Mouse (Mus musculus): ENCODE results near the gene Gm11596.
"Not testable (repeated sequence)": the region's sequence is repeated elsewhere in the genome, so short reads cannot be mapped to it uniquely, and the experiment has no call there.

Gene Gm11596

DNA sequence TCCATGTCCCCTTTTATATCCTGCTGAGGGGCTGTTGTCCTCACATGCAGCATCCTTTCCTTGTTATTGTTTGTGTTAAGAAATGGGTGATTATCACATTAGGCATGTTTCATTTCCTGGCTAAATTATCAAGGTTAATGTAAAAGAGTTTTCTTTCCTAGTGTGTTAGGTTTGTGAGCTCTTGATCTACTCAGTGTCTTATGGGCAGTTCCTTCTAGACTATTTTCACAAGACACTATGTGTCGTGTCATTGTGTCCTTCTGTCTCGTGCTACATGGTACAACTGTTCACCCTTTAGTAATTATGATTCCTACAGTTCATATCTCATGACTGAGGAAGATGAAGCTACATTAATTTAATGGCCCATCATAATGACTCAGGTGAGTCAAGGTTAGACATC lies at the start of gene Gm11596:
Gene Gm11596 (minus strand): TSS at position 101 of the 400 bp plus-strand sequence.
- no peak for DNase-seq (ENCODE audit: low read depth, low spot score)

DNA sequence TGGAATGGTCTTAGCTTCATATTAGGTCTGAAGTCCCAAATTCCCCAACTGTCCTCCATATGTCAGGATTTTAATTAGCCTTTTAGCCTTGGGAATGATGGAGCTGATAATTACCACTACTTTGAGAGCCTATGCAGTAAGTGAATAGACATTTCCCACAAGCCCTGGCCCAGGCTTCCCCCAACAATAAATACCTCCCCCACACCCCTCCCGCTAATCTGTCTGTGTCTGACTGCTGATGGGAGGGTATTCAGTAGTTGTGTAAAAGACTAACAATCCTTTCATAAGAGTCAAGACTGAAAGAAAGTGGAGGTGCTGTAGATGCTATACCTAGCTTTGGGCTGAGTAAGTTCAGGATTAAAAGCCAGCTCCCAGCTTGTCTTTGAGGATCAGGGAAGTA lies 48.9 kb upstream of the Gm11596 start:
- DNase-seq (ENCODE audit: low read depth, low spot score) = no peak

DNA sequence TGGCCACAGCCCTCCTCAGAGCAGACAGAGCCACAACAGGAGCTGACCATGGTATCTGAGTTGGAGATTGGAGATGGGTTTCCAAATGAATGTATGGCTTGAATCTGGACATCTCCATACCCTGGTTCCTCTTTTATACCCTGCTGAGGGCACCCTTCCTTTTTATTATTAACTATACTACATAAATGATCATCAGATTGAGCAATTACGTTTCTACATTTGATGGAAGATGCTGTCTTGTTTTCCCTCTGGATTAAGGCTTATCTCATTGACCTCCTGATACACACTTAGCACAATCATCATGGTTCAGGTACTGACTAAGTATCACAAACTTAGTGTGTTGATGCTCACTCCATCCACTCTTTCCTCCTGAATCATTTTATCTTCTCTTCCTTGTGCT lies 44.7 kb upstream of the Gm11596 start, which contains the start of gene 2300003K06Rik:
Gene 2300003K06Rik (minus strand): TSS at position 101 of the 400 bp plus-strand sequence.
- DNase-seq (ENCODE audit: low read depth, low spot score) = no peak

DNA sequence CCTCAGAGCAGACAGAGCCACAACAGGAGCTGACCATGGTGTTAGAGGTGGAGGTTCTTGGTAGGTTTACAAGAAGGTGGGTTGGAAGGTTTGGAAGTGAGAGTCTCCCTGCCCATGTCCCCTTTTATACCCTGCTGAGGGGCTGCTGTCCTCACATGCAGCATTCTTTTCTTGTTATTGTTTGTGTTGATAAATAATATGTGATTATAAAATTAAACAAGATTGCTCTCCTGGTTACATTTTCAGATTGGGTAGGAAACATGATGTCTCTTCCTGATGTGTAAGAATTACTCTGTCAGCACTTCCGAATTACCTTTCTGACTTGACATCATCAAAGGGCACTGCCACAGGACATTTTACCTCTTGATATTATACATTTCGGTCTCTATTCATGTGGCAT lies 22.3 kb upstream of the Gm11596 start, which contains the start of gene Gm11564:
Gene Gm11564 (minus strand): TSS at position 101 of the 400 bp plus-strand sequence.
- not testable (repeated sequence) for DNase-seq (ENCODE audit: low read depth, low spot score)

DNA sequence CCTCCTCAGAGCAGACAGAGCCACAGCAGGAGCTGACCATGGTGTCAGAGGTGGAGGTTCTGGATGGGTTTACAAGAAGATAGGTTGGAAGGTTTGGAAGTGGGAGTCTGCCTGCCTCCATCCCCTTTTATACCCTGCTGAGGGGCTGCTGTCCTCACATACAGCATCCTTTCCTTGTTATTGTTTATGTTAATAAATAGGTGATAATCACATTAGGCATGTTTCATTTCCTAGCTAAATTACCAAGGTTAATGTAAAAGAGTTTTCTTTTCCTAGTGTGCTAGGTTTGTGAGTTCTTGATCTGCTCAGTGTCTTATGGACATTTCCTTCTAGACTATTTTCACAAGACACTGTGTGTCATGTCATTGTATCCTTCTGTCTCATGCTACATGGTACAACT lies 16.5 kb upstream of the Gm11596 start, which contains the start of gene Krtap4-13:
Gene Krtap4-13 (minus strand): TSS at position 101 of the 400 bp plus-strand sequence.
- not testable (repeated sequence) for DNase-seq (ENCODE audit: low read depth, low spot score)

DNA sequence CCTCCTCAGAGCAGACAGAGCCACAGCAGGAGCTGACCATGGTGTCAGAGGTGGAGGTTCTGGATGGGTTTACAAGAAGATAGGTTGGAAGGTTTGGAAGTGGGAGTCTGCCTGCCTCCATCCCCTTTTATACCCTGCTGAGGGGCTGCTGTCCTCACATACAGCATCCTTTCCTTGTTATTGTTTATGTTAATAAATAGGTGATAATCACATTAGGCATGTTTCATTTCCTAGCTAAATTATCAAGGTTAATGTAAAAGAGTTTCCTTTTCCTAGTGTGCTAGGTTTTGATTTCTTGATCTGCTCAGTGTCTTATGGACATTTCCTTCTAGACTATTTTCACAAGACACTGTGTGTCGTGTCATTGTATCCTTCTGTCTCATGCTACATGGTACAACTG lies 11.1 kb upstream of the Gm11596 start, which contains the start of gene Gm11554:
Gene Gm11554 (minus strand): TSS at position 101 of the 400 bp plus-strand sequence.
- DNase-seq (ENCODE audit: low read depth, low spot score) = not testable (repeated sequence)

DNA sequence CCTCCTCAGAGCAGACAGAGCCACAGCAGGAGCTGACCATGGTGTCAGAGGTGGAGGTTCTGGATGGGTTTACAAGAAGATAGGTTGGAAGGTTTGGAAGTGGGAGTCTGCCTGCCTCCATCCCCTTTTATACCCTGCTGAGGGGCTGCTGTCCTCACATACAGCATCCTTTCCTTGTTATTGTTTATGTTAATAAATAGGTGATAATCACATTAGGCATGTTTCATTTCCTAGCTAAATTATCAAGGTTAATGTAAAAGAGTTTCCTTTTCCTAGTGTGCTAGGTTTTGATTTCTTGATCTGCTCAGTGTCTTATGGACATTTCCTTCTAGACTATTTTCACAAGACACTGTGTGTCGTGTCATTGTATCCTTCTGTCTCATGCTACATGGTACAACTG lies 5.6 kb upstream of the Gm11596 start, which contains the start of gene Gm11569:
Gene Gm11569 (minus strand): TSS at position 101 of the 400 bp plus-strand sequence.
- not testable (repeated sequence) for DNase-seq (ENCODE audit: low read depth, low spot score)

DNA sequence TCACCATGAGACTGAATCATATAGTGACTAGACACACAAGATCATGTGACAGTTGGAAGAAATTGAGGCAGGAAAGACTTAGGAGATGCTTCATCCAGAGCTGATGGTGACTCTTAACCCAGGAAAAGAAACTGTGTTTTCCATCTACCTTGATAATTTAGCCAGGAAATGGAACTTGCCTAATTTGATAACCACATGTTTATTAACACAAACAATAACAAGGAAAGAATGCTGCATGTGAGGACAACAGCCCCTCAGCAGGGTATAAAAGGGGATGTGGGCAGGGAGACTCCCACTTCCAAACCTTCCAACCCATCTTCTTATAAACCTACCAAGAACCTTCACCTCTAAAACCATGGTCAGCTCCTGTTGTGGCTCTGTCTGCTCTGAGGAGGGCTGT lies 8.4 kb downstream of the Gm11596 start, which contains the start of gene Krtap4-9:
Gene Krtap4-9 (plus strand): TSS at position 301 of the 400 bp plus-strand sequence.
- not testable (repeated sequence) for DNase-seq (ENCODE audit: low read depth, low spot score)

DNA sequence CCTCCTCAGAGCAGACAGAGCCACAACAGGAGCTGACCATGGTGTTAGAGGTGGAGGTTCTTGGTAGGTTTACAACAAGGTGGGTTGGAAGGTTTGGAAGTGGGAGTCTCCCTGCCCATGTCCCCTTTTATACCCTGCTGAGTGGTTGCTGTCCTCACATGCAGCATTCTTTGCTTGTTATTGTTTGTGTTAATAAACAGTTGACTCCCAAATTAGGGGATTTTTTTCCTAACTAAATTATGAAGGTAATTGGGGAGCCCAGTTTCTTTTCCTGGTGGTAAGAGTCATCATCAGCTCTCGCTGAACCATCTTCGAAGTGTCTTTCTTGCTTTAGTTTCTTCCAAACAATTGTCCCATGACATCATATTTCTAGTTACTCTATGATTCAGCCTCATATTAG lies 12.7 kb downstream of the Gm11596 start, which contains the start of gene Krtap4-8:
Gene Krtap4-8 (minus strand): TSS at position 101 of the 400 bp plus-strand sequence.
- no peak for DNase-seq (ENCODE audit: low read depth, low spot score)

DNA sequence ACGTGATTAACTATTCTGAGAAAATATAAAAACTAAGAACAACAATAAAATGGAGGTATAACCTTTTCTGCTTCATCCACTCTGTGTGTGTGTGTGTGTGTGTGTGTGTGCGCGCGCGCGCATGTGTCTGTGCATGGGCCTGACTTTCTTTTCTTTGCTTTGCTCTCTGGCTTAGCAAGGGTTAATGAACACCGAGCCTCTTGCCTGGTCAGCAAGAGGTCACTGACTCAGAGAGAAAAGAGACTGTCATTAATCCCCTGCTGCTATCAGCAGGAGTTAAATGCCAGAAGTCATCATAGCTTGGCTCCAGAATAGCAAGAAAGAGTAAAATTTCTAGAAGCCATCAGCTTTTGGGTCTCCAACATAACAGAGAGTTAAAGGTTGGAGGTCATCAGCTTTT lies 14.9 kb downstream of the Gm11596 start:
- DNase-seq (ENCODE audit: low read depth, low spot score) = no peak

DNA sequence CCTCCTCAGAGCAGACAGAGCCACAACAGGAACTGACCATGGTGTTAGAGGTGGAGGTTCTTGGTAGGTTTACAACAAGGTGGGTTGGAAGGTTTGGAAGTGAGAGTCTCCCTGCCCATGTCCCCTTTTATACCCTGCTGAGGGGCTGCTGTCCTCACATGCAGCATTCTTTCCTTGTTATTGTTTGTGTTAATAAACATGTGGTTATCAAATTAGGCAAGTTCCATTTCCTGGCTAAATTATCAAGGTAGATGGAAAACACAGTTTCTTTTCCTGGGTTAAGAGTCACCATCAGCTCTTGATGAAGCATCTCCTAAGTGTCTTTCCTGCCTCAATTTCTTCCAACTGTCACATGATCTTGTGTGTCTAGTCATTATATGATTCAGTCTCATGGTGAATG lies 20.5 kb downstream of the Gm11596 start, which contains the start of gene Gm11595:
Gene Gm11595 (minus strand): TSS at position 101 of the 400 bp plus-strand sequence.
- not testable (repeated sequence) for DNase-seq (ENCODE audit: low read depth, low spot score)

DNA sequence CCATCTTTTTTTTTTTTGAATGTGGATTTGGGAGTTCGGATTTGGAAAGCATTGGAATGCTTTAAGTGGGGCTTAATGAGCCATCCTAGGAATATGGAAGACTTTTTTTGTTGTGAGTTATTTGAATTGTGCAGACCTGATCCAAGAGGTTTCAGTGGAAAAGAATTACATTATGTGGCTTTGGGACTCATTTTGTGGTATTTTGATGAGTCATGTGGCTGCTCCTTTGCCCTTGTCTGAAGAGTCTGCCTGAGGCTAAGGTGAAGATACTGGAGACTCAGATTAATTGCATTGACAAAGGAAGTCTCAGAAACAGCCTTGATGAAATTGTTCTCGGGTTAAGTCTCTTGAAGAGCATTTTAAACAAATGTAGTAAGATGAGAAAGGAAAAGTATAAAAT lies 24.9 kb downstream of the Gm11596 start:
- no peak for DNase-seq (ENCODE audit: low read depth, low spot score)

DNA sequence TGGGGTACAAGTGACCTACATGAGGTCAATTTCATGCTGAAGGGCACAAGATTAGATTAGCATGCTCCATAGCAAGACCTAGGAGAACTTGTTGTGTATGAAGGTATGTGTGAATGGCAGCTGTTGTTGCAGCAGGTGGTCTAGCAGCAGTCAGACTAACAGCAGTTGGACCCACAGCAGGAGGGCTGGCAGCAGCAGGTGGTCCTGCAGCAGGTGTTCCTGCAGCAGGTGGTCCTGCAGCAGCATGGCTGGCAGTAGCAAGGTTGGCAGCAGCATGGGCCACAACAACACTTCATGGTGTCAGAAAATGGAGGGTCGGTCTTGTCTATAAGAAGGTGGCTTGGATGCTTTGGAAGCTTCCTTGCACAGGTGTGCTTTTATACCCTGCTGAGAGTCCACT lies 34.4 kb downstream of the Gm11596 start:
- no peak for DNase-seq (ENCODE audit: low read depth, low spot score)

DNA sequence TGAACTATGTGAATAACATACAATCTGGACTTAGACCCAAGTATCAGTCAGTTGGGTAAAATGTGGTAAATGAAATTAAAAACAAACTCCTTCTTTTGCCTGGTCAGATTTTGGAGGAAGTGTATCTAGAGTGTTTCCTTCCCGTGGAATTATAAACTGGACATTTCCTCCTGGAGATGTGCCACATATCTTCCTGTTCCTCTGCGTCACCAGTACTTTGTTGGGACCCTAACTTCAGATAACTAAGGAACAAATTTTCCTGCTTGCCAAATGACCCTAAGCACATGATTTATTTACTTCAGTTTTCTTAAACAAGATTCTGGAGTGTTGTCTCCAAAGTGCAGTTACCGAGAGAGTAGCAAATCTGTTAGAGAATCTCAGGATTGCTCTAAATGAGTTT lies 49.3 kb downstream of the Gm11596 start:
- DNase-seq (ENCODE audit: low read depth, low spot score) = no peak

All from CD4-positive helper T cell, adult 2 months (primary cell).